Mouse (Mus musculus): ENCODE measurements around the gene Fip1l1.
A peak's percentile ranks its signal among the peaks of the same experiment; 100 is the strongest.

The Fip1l1 gene

GRCm38 (mm10) chr5:74613491-74614151 is 78.4 kb downstream of the Fip1l1 start:
- peak in 1 of 2 experiments; percentile 26 for DNase-seq (ENCODE audit: low spot score in 2 of 2)

GRCm38 (mm10) chr5:74617816-74618572 is 82.7 kb downstream of the Fip1l1 start:
- DNase-seq (ENCODE audit: low spot score in 2 of 2): no peak

GRCm38 (mm10) chr5:74618573-74619059 is 83.4 kb downstream of the Fip1l1 start:
- no peak for DNase-seq (ENCODE audit: low spot score in 2 of 2)

GRCm38 (mm10) chr5:74621691-74622470 is 86.6 kb downstream of the Fip1l1 start:
- DNase-seq (ENCODE audit: low spot score in 2 of 2): no peak

- no peak for DNase-seq (ENCODE audit: low spot score in 2 of 2)
These were observed 88.2 kb downstream of the Fip1l1 start for GRCm38 (mm10) chr5:74623316-74624000.

- no peak for DNase-seq (ENCODE audit: low spot score in 2 of 2)
These were observed 89.1 kb downstream of the Fip1l1 start for GRCm38 (mm10) chr5:74624385-74624784.

GRCm38 (mm10) chr5:74628001-74628400 is 92.8 kb downstream of the Fip1l1 start:
- no peak for DNase-seq (ENCODE audit: low spot score in 2 of 2)

- DNase-seq (ENCODE audit: low spot score in 2 of 2): no peak
These were observed 97.3 kb downstream of the Fip1l1 start for GRCm38 (mm10) chr5:74632369-74633114.

- no peak for DNase-seq (ENCODE audit: low spot score in 2 of 2)
These were observed 98.2 kb downstream of the Fip1l1 start for GRCm38 (mm10) chr5:74633453-74633852.

- DNase-seq (ENCODE audit: low spot score in 2 of 2): no peak
These were observed 99.1 kb downstream of the Fip1l1 start for GRCm38 (mm10) chr5:74634391-74634790.

- DNase-seq (ENCODE audit: low spot score in 2 of 2): no peak
These were observed 104.3 kb downstream of the Fip1l1 start for GRCm38 (mm10) chr5:74639516-74639915.

GRCm38 (mm10) chr5:74640504-74640903 is 105.3 kb downstream of the Fip1l1 start:
- DNase-seq (ENCODE audit: low spot score in 2 of 2): no peak

- DNase-seq (ENCODE audit: low spot score in 2 of 2): peak in 1 of 2 experiments; percentile 8
These were observed 105.8 kb downstream of the Fip1l1 start for GRCm38 (mm10) chr5:74641000-74641399.

- no peak for DNase-seq (ENCODE audit: low spot score in 2 of 2)
These were observed 107.0 kb downstream of the Fip1l1 start for GRCm38 (mm10) chr5:74642291-74642690.

GRCm38 (mm10) chr5:74647584-74647984 is 112.3 kb downstream of the Fip1l1 start:
- DNase-seq (ENCODE audit: low spot score in 2 of 2): no peak

- no peak for DNase-seq (ENCODE audit: low spot score in 2 of 2)
These were observed 113.0 kb downstream of the Fip1l1 start for GRCm38 (mm10) chr5:74648216-74648615.

All from urinary bladder, postnatal 36 days (tissue).